Mouse (Mus musculus) lung, adult 18-20 months (tissue): ENCODE data around the gene Fam210b.

Source experiments
- DNase-seq, 2 experiments: peaks; one replicate each; pipeline ENCODE4 v3.0.0; 2022; ENCODE audit warnings: mixed read lengths in 2 of 2

Gene Fam210b

GRCm38 (mm10) chr2:172350773-172351172 is 5.4 kb downstream of the Fam210b start:
- DNase-seq = peak in 1 of 2 experiments; percentile 27

GRCm38 (mm10) chr2:172353218-172353617 is 7.9 kb downstream of the Fam210b start:
- DNase-seq = no peak

- no peak for DNase-seq
These were observed 9.4 kb downstream of the Fam210b start for GRCm38 (mm10) chr2:172354761-172355160.

GRCm38 (mm10) chr2:172355833-172356232 is 10.5 kb downstream of the Fam210b start:
- no peak for DNase-seq

GRCm38 (mm10) chr2:172363176-172363575 is 17.8 kb downstream of the Fam210b start:
- DNase-seq = no peak

- peak; percentile 95 for DNase-seq
These were observed 25.3 kb downstream of the Fam210b start, which contains the start of the genes Aurka and Cstf1 for GRCm38 (mm10) chr2:172370411-172371223. Gene Aurka, minus strand, starts transcription at chr2:172370535. Gene Cstf1, plus strand, starts transcription at chr2:172370681.

GRCm38 (mm10) chr2:172371258-172371657 is 25.9 kb downstream of the Fam210b start:
- DNase-seq = no peak

- peak in 1 of 2 experiments; percentile 22 for DNase-seq
These were observed 31.2 kb downstream of the Fam210b start for GRCm38 (mm10) chr2:172376551-172376950.

GRCm38 (mm10) chr2:172376999-172377515 is 31.7 kb downstream of the Fam210b start:
- peak in 1 of 2 experiments; percentile 29 for DNase-seq

GRCm38 (mm10) chr2:172378332-172378731 is 33.0 kb downstream of the Fam210b start:
- DNase-seq = peak; percentile 25 to 38

GRCm38 (mm10) chr2:172380513-172380912 is 35.1 kb downstream of the Fam210b start:
- no peak for DNase-seq

- no peak for DNase-seq
These were observed 36.0 kb downstream of the Fam210b start for GRCm38 (mm10) chr2:172381341-172381740.

- DNase-seq = no peak
These were observed 36.5 kb downstream of the Fam210b start for GRCm38 (mm10) chr2:172381898-172382297.

- no peak for DNase-seq
These were observed 39.4 kb downstream of the Fam210b start for GRCm38 (mm10) chr2:172384715-172385114.

GRCm38 (mm10) chr2:172390341-172390740 is 45.0 kb downstream of the Fam210b start:
- no peak for DNase-seq

- DNase-seq = no peak
These were observed 46.7 kb downstream of the Fam210b start for GRCm38 (mm10) chr2:172392041-172392521.

GRCm38 (mm10) chr2:172393391-172394051 is 48.2 kb downstream of the Fam210b start, which contains the start of gene Cass4:
Gene Cass4, plus strand, starts transcription at chr2:172393794.
- DNase-seq = peak; percentile 63 to 66

- no peak for DNase-seq
These were observed 48.7 kb downstream of the Fam210b start for GRCm38 (mm10) chr2:172394052-172394392.

GRCm38 (mm10) chr2:172394671-172395070 is 49.3 kb downstream of the Fam210b start:
- no peak for DNase-seq

- no peak for DNase-seq
These were observed 50.6 kb downstream of the Fam210b start for GRCm38 (mm10) chr2:172395961-172396360.

GRCm38 (mm10) chr2:172399901-172400300 is 54.5 kb downstream of the Fam210b start:
- DNase-seq = peak in 1 of 2 experiments; percentile 36

- peak; percentile 58 to 59 for DNase-seq
These were observed 55.9 kb downstream of the Fam210b start for GRCm38 (mm10) chr2:172401116-172401825.

- no peak for DNase-seq
These were observed 58.9 kb downstream of the Fam210b start for GRCm38 (mm10) chr2:172404239-172404638.
